Mouse (Mus musculus) kidney, embryonic 16.5 days (tissue): ENCODE measurements around the gene Gspt1. TPM values are rescaled to one million over a fixed set of nuclear protein-coding genes. Genes with fewer than 3 reads are reported as not detected.
"Not testable (repeated sequence)": the region's sequence is repeated elsewhere in the genome, so short reads cannot be mapped to it uniquely, and the experiment has no call there.

Source experiments
- ATAC-seq: fragments of 200-750 bp; cut with Nextera tagmentation; 2 replicates; pipeline ENCODE4 v1.8.0; 2017; ENCODE audit warnings: moderate TSS enrichment; ENCODE audit not compliant: low FRiP score, low TSS enrichment
- H3K27ac ChIP-seq: fragments of 300-500 bp; sonication (generic); 2 replicates; pipeline ENCODE4 v1.5.1; 2014; ENCODE audit warnings: low read length
- H3K27me3 ChIP-seq: fragments of 300-500 bp; sonication (generic); 2 replicates; pipeline ENCODE4 v1.6.1; 2014; ENCODE audit warnings: low read length, control low read depth, mixed read lengths; ENCODE audit not compliant: insufficient read depth
- H3K36me3 ChIP-seq: fragments of 300-500 bp; sonication (generic); 2 replicates; pipeline ENCODE4 v1.6.1; 2014; ENCODE audit warnings: low read length, control low read depth, mixed read lengths; ENCODE audit not compliant: insufficient read depth
- H3K4me1 ChIP-seq: fragments of 300-500 bp; sonication (generic); 2 replicates; pipeline ENCODE4 v1.6.1; 2014; ENCODE audit warnings: low read length, control low read depth, mixed read lengths; ENCODE audit not compliant: insufficient read depth
- H3K4me2 ChIP-seq: fragments of 300-500 bp; sonication (generic); replicated peaks from 2 replicates; pipeline ENCODE4 v1.6.1; 2014; ENCODE audit warnings: low read depth, low read length
- H3K4me3 ChIP-seq: fragments of 300-500 bp; sonication (generic); 2 replicates; pipeline ENCODE4 v1.5.1; 2014; ENCODE audit warnings: mild to moderate bottlenecking, low read length
- H3K9ac ChIP-seq: fragments of 300-500 bp; sonication (generic); replicated peaks from 2 replicates; pipeline ENCODE4 v1.6.1; 2014; ENCODE audit warnings: low read length
- H3K9me3 ChIP-seq: fragments of 300-500 bp; sonication (generic); 2 replicates; pipeline ENCODE4 v1.6.1; 2016; ENCODE audit warnings: low read length, control low read depth
- WGBS: fragments of 180-500 bp; shearing (Covaris S2); extraction: QIAGEN DNeasy Blood & Tissue Kit; methylation state at CpG from one replicate; pipeline ENCODE4 v1.1.7; 2014; 5-methylcytosine and 5-hydroxymethylcytosine counted together
- polyA plus RNA-seq: library from polyadenylated mRNA; unstranded; fragments of >200 nt; fragmentation: Nextera tagmentation; extraction: Ambion mirVana; gene quantifications from 2 replicates; pipeline ENCODE4 v1.2.1, GENCODE M21; 2015

Gspt1 gene
- 66.6 and 76.6 TPM in 2 replicates for polyA plus RNA-seq

GRCm38 (mm10) chr16:11253898-11254722 is at the start of gene Gspt1:
TSS of gene Gspt1 (minus strand) at chr16:11254325.
- Histone ChIP-seq H3K4me1 (peaks cover 11% of the 10 kb centered on the region; the same call in 1 of the 2 replicates), H3K27ac (peak within 1 kb of the TSS; percentile 97), H3K4me2 (peak within 1 kb of the TSS; percentile 78), H3K4me3 (peak within 1 kb of the TSS; percentile 98), H3K27me3 (no peaks in the 10 kb centered on the region), H3K9ac (peak within 1 kb of the TSS; percentile 98), H3K36me3 (no peaks in the 10 kb centered on the region), H3K9me3 (no peaks in the 10 kb centered on the region)
- under 1% methylated on average over 68 of the region's 76 CpGs for WGBS
- ATAC-seq, result peak; percentile 98

GRCm38 (mm10) chr16:11303741-11304140 is 49.6 kb upstream of the Gspt1 start:
- Histone ChIP-seq H3K9ac (no peak overlapping the region), H3K4me2 (no peak overlapping the region), H3K4me3 (no peak overlapping the region), H3K4me1 (no peaks in the 10 kb centered on the region), H3K9me3 (no peaks in the 10 kb centered on the region), H3K27ac (no peak overlapping the region), H3K27me3 (no peaks in the 10 kb centered on the region), H3K36me3 (no peaks in the 10 kb centered on the region)
- ATAC-seq, result no peak

- WGBS, result 56% methylated on average over 1 of the region's 1 CpGs
- not testable (repeated sequence) for H3K27ac ChIP-seq, H3K36me3 ChIP-seq, ATAC-seq, H3K9me3 ChIP-seq, H3K4me1 ChIP-seq, H3K27me3 ChIP-seq, H3K4me2 ChIP-seq, H3K9ac ChIP-seq, H3K4me3 ChIP-seq
These were observed 43.6 kb upstream of the Gspt1 start for GRCm38 (mm10) chr16:11297700-11298099.

- not testable (repeated sequence) for H3K9ac ChIP-seq, H3K4me1 ChIP-seq, ATAC-seq, H3K36me3 ChIP-seq, H3K4me2 ChIP-seq, H3K27ac ChIP-seq, H3K9me3 ChIP-seq, H3K4me3 ChIP-seq, H3K27me3 ChIP-seq
- 75% methylated on average over 4 of the region's 4 CpGs for WGBS
These were observed 41.5 kb upstream of the Gspt1 start for GRCm38 (mm10) chr16:11295583-11295982.

GRCm38 (mm10) chr16:11288873-11289272 is 34.7 kb upstream of the Gspt1 start:
- not testable (repeated sequence) for H3K4me3 ChIP-seq, H3K9ac ChIP-seq, H3K27ac ChIP-seq, H3K4me2 ChIP-seq, H3K27me3 ChIP-seq, H3K4me1 ChIP-seq, H3K9me3 ChIP-seq, ATAC-seq, H3K36me3 ChIP-seq
- WGBS, result 97% methylated on average over 7 of the region's 8 CpGs

- Histone ChIP-seq H3K9me3 (peaks cover 6% of the 10 kb centered on the region; the same call in 1 of the 2 replicates), H3K27me3 (no peaks in the 10 kb centered on the region), H3K36me3 (no peaks in the 10 kb centered on the region), H3K9ac (no peak overlapping the region), H3K4me2 (no peak overlapping the region), H3K27ac (no peak overlapping the region), H3K4me1 (no peaks in the 10 kb centered on the region), H3K4me3 (no peak overlapping the region)
- WGBS, result 86% methylated on average over 2 of the region's 2 CpGs
- ATAC-seq, result no peak
These were observed 31.8 kb upstream of the Gspt1 start for GRCm38 (mm10) chr16:11285949-11286348.

- H3K4me3 ChIP-seq, result no peak overlapping the region
- no peaks in the 10 kb centered on the region for H3K36me3 ChIP-seq
- peaks cover 5% of the 10 kb centered on the region; the same call in 1 of the 2 replicates for H3K9me3 ChIP-seq
- no peak for ATAC-seq
- WGBS, result 76% methylated on average over 2 of the region's 2 CpGs
- no peak overlapping the region for H3K9ac ChIP-seq
- no peaks in the 10 kb centered on the region for H3K4me1 ChIP-seq
- no peak overlapping the region for H3K4me2 ChIP-seq
- H3K27me3 ChIP-seq, result no peaks in the 10 kb centered on the region
- no peak overlapping the region for H3K27ac ChIP-seq
These were observed 30.8 kb upstream of the Gspt1 start for GRCm38 (mm10) chr16:11284881-11285280.

GRCm38 (mm10) chr16:11282655-11283232 is 28.6 kb upstream of the Gspt1 start:
- no peaks in the 10 kb centered on the region for H3K4me1 ChIP-seq
- 86% methylated on average over 5 of the region's 5 CpGs for WGBS
- H3K36me3 ChIP-seq, result no peaks in the 10 kb centered on the region
- ATAC-seq, result no peak
- no peak overlapping the region for H3K4me2 ChIP-seq
- H3K4me3 ChIP-seq, result no peak overlapping the region
- H3K27me3 ChIP-seq, result no peaks in the 10 kb centered on the region
- H3K9ac ChIP-seq, result no peak overlapping the region
- H3K27ac ChIP-seq, result no peak overlapping the region
- no peaks in the 10 kb centered on the region for H3K9me3 ChIP-seq

GRCm38 (mm10) chr16:11278778-11279177 is 24.7 kb upstream of the Gspt1 start:
- H3K9ac ChIP-seq, result no peak overlapping the region
- no peak overlapping the region for H3K4me3 ChIP-seq
- H3K4me1 ChIP-seq, result no peaks in the 10 kb centered on the region
- 78% methylated on average over 6 of the region's 6 CpGs for WGBS
- no peak for ATAC-seq
- no peak overlapping the region for H3K27ac ChIP-seq
- no peaks in the 10 kb centered on the region for H3K27me3 ChIP-seq
- H3K4me2 ChIP-seq, result no peak overlapping the region
- H3K9me3 ChIP-seq, result no peaks in the 10 kb centered on the region
- H3K36me3 ChIP-seq, result no peaks in the 10 kb centered on the region

- Histone ChIP-seq H3K9me3 (no peaks in the 10 kb centered on the region), H3K27ac (no peak overlapping the region), H3K27me3 (no peaks in the 10 kb centered on the region), H3K36me3 (no peaks in the 10 kb centered on the region), H3K4me1 (no peaks in the 10 kb centered on the region), H3K4me3 (no peak overlapping the region), H3K9ac (no peak overlapping the region), H3K4me2 (no peak overlapping the region)
- ATAC-seq, result no peak
- 41% methylated on average over 3 of the region's 3 CpGs for WGBS
These were observed 22.8 kb upstream of the Gspt1 start for GRCm38 (mm10) chr16:11276888-11277287.
